Mouse (Mus musculus): ENCODE results near the gene Pole. TPM values are rescaled to one million over a fixed set of nuclear protein-coding genes. Genes with fewer than 3 reads are reported as not detected.
A peak's percentile ranks its signal among the peaks of the same experiment; 100 is the strongest.

The Pole gene
- total and polyA plus RNA-seq, 3 experiments, result 46.0 to 60.2 (median 55.0) TPM

GRCm38 (mm10) chr5:110281984-110282383 is 4.1 kb upstream of the Pole start:
- H3K9ac ChIP-seq (ENCODE audit: insufficient read depth, low read depth), result no peak overlapping the region
- H3K4me3 ChIP-seq (replicated peaks in 1 of 3; ENCODE audit: low read depth in 2 of 3, low read length in 2 of 3, poor library complexity in 1 of 3), result no peak overlapping the region
- TF ChIP-seq ZKSCAN1 (IDR thresholded peaks at IDR 0.05; ENCODE audit: borderline replicate concordance, low read depth, low read length), result no peak
- no peak for TF ChIP-seq MAFK (IDR thresholded peaks at IDR 0.05; ENCODE audit: insufficient replicate concordance, low read length)
- no peak for TF ChIP-seq CHD2 (IDR thresholded peaks at IDR 0.05; ENCODE audit: low read length)
- TF ChIP-seq HCFC1 (IDR thresholded peaks at IDR 0.05; ENCODE audit: low read depth, low read length), result no peak
- TF ChIP-seq IRF4 (IDR thresholded peaks at IDR 0.05; ENCODE audit: low read depth, low read length), result no peak
- no peak for TF ChIP-seq MXI1 (IDR thresholded peaks at IDR 0.05; ENCODE audit: low read depth, low read length)
- TF ChIP-seq UBTF (IDR thresholded peaks at IDR 0.05; ENCODE audit: low read depth, low read length), result no peak
- no peak for TF ChIP-seq MYC (IDR thresholded peaks at IDR 0.05; ENCODE audit: low read depth, low read length)
- TF ChIP-seq NELFE (IDR thresholded peaks at IDR 0.05; ENCODE audit: low read depth, low read length), result no peak
- TF ChIP-seq ELF1 (IDR thresholded peaks at IDR 0.05; ENCODE audit: low read depth, low read length), result no peak
- TF ChIP-seq MAZ (IDR thresholded peaks at IDR 0.05; ENCODE audit: low read depth, low read length), result no peak
- peaks cover 3 to 23% of the 10 kb centered on the region in 2 experiments for H3K4me1 ChIP-seq (ENCODE audit: control insufficient read depth in 1 of 2, insufficient read depth in 2 of 2)
- peaks cover 10% of the 10 kb centered on the region for H3K27me3 ChIP-seq (replicated peaks)
- peaks cover 3% of the 10 kb centered on the region for H3K79me2 ChIP-seq (replicated peaks; ENCODE audit: control insufficient read depth, extremely low read depth, insufficient read depth, poor library complexity, severe bottlenecking)
- no peak overlapping the region for H3K4me2 ChIP-seq (ENCODE audit: insufficient read depth, low read depth, poor library complexity, severe bottlenecking)
- H3K36me3 ChIP-seq (replicated peaks in 1 of 2; ENCODE audit: control insufficient read depth in 1 of 2, insufficient read depth in 1 of 2, low read length in 1 of 2), result peaks cover 0 to under 1% of the 10 kb centered on the region in 2 experiments
- no peak overlapping the region for H3K27ac ChIP-seq (ENCODE audit: insufficient read depth, low read depth)
- H3K9me3 ChIP-seq (replicated peaks; ENCODE audit: low read length), result no peaks in the 10 kb centered on the region
- no peak for DNase-seq (ENCODE audit: extremely low read depth)
- in situ Hi-C loops (cut with MboI; ENCODE audit: low pct_ligation_motif_present, low pct_unique_long_range_greater_than_20kb, low sequenced_read_pairs) (no loop called here), dilution Hi-C loops (cut with MboI; ENCODE audit: extremely low pct_ligation_motif_present, extremely low pct_unique_long_range_greater_than_20kb, low sequenced_read_pairs) (no loop called here)

DNA sequence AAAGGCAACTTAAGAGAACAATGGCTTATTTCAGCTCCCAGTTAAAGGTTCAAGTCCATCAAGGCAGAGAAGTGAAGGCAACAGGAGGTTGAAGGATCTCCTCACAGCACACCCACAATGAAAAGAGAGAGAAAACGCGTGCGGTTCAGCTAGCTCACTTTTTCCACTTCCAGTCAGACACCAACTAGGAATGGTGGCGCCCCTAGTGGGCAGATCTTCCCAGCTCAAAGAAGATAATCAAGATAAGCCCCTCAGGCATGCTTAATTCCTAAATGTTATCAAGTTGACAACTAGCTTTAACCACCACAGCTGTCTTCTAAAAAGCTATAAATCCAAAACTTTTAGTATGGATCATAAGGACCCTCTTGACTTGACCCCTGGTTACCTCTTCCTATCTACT is 1.6 kb upstream of the Pole start:
- dilution Hi-C loops (cut with MboI; ENCODE audit: extremely low pct_ligation_motif_present, extremely low pct_unique_long_range_greater_than_20kb, low sequenced_read_pairs), result no loop called here
- TF ChIP-seq CHD2 (IDR thresholded peaks at IDR 0.05; ENCODE audit: low read length) (no peak), MXI1 (IDR thresholded peaks at IDR 0.05; ENCODE audit: low read depth, low read length) (peak; percentile 57; the same call in 1 of the 2 replicates), KAT2A (IDR thresholded peaks at IDR 0.05; ENCODE audit: insufficient replicate concordance, low read length) (no peak), MEF2A (IDR thresholded peaks at IDR 0.05; ENCODE audit: borderline replicate concordance, low read depth, low read length) (0 out of 2 replicates have a peak, but pooled peaks have one; percentile 43), HCFC1 (IDR thresholded peaks at IDR 0.05; ENCODE audit: low read depth, low read length) (no peak), CTCF (conservative IDR thresholded peaks at IDR 0.05 in 1 of 2, IDR thresholded peaks at IDR 0.05 in 1 of 2; ENCODE audit: low read depth in 2 of 2, low read length in 2 of 2) (peak; percentile 64 to 77), BHLHE40 (IDR thresholded peaks at IDR 0.05; ENCODE audit: low read depth, low read length) (peak; percentile 91), IRF4 (IDR thresholded peaks at IDR 0.05; ENCODE audit: low read depth, low read length) (peak; percentile 79), GABPA (IDR thresholded peaks at IDR 0.05; ENCODE audit: insufficient replicate concordance, low read depth, low read length) (no peak), SMC3 (IDR thresholded peaks at IDR 0.05; ENCODE audit: low read depth, low read length) (peak; percentile 22; the same call in 1 of the 2 replicates), ETS1 (conservative IDR thresholded peaks at IDR 0.05; ENCODE audit: low read depth, low read length) (peak; percentile 65), POLR2A (IDR thresholded peaks at IDR 0.05; ENCODE audit: low read depth, low read length) (peak; percentile 48), RCOR1 (conservative IDR thresholded peaks at IDR 0.05; ENCODE audit: low read depth, low read length) (no peak), JUN (IDR thresholded peaks at IDR 0.05; ENCODE audit: insufficient read depth, low read depth, low read length) (peak; percentile 95), JUND (conservative IDR thresholded peaks at IDR 0.05; ENCODE audit: low read depth, low read length) (peak; percentile 94), USF1 (IDR thresholded peaks at IDR 0.05; ENCODE audit: low read depth, low read length) (no peak), NELFE (IDR thresholded peaks at IDR 0.05; ENCODE audit: low read depth, low read length) (peak; percentile 39; the same call in 1 of the 2 replicates), MYC (IDR thresholded peaks at IDR 0.05; ENCODE audit: low read depth, low read length) (peak; percentile 94), ZKSCAN1 (IDR thresholded peaks at IDR 0.05; ENCODE audit: borderline replicate concordance, low read depth, low read length) (no peak), NRF1 (IDR thresholded peaks at IDR 0.05; ENCODE audit: low read depth, low read length) (no peak), POLR2AphosphoS2 (IDR thresholded peaks at IDR 0.05; ENCODE audit: low read depth, low read length) (no peak), ELF1 (IDR thresholded peaks at IDR 0.05; ENCODE audit: low read depth, low read length) (no peak), ZC3H11A (IDR thresholded peaks at IDR 0.05; ENCODE audit: low read depth, low read length) (no peak), PAX5 (IDR thresholded peaks at IDR 0.05; ENCODE audit: low read length) (no peak), UBTF (IDR thresholded peaks at IDR 0.05; ENCODE audit: low read depth, low read length) (no peak), EP300 (IDR thresholded peaks at IDR 0.05; ENCODE audit: low read length) (peak; percentile 86), SIN3A (IDR thresholded peaks at IDR 0.05; ENCODE audit: low read length) (peak; percentile 71), TBP (conservative IDR thresholded peaks at IDR 0.05; ENCODE audit: low read depth, low read length) (peak; percentile 48; the same call in 1 of the 2 replicates), ZMIZ1 (IDR thresholded peaks at IDR 0.05; ENCODE audit: low read depth, low read length) (no peak)

More for the DNA sequence above, 1.6 kb upstream of the Pole start:
- Histone ChIP-seq H3K79me2 (replicated peaks; ENCODE audit: control insufficient read depth, extremely low read depth, insufficient read depth, poor library complexity, severe bottlenecking) (peaks cover 11% of the 10 kb centered on the region), H3K4me1 (ENCODE audit: control insufficient read depth in 1 of 2, insufficient read depth in 2 of 2) (peaks cover 8 to 33% of the 10 kb centered on the region in 2 experiments), H3K27ac (ENCODE audit: insufficient read depth, low read depth) (no peak overlapping the region), H3K36me3 (replicated peaks in 1 of 2; ENCODE audit: control insufficient read depth in 1 of 2, insufficient read depth in 1 of 2, low read length in 1 of 2) (peaks cover 5 to 13% of the 10 kb centered on the region in 2 experiments), H3K4me2 (ENCODE audit: insufficient read depth, low read depth, poor library complexity, severe bottlenecking) (peak overlapping the region; percentile 99), H3K27me3 (replicated peaks) (peaks cover 10% of the 10 kb centered on the region), H3K4me3 (replicated peaks in 1 of 3; ENCODE audit: low read depth in 2 of 3, low read length in 2 of 3, poor library complexity in 1 of 3) (peak overlapping the region; percentile 53 to 71 (median 61)), H3K9me3 (replicated peaks; ENCODE audit: low read length) (no peaks in the 10 kb centered on the region), H3K9ac (ENCODE audit: insufficient read depth, low read depth) (peak overlapping the region; percentile 83)
- in situ Hi-C loops (cut with MboI; ENCODE audit: low pct_ligation_motif_present, low pct_unique_long_range_greater_than_20kb, low sequenced_read_pairs), result no loop called here
- DNase-seq (ENCODE audit: extremely low read depth), result peak; percentile 89

All from CH12.LX (cell line).